Mouse (Mus musculus) left cerebral cortex, postnatal 10 days (tissue): ENCODE results near the gene Cdc37l1. TPM values are rescaled to one million over a fixed set of nuclear protein-coding genes. Genes with fewer than 3 reads are reported as not detected.

Experiments
- DNase-seq, 2 experiments: peaks; one replicate each; pipeline ENCODE4 v3.0.0; 2021 to 2022; ENCODE audit warnings: low spot score in 2 of 2, mixed read lengths in 1 of 2; ENCODE audit errors: extremely low spot score in 1 of 2
- intact Hi-C: fragments of 180-260 bp; cut with DNase I; formaldehyde crosslinking; loops from one replicate; pipeline ENCODE4 v1.15.1; 2025
- total RNA-seq, 2 experiments: library from RNA; stranded (reverse); gene quantifications; 2 replicates each; pipeline ENCODE4 v1.2.3; 2021

Cdc37l1 gene
- total RNA-seq = 10 to 100 TPM; 72.6 to 73.7 TPM

- DNase-seq = peak; percentile 95 to 99
- intact Hi-C loops = loop anchor here (10.0 kb wide), 1 partner anchor 365 kb away; no protein-coding TSS in a partner anchor
These were observed at the start of gene Cdc37l1 for GRCm38 (mm10) chr19:28990194-28990589. TSS of gene Cdc37l1 (plus strand) at chr19:28990352.

- intact Hi-C loops = no loop called here
- DNase-seq = no peak
These were observed 48.9 kb upstream of the Cdc37l1 start for GRCm38 (mm10) chr19:28941271-28941670.

- intact Hi-C loops = no loop called here
These were observed 43.4 kb upstream of the Cdc37l1 start for GRCm38 (mm10) chr19:28946782-28947181.

GRCm38 (mm10) chr19:28947311-28947710 lies 42.8 kb upstream of the Cdc37l1 start:
- intact Hi-C loops = no loop called here
- no peak for DNase-seq

More at GRCm38 (mm10) chr19:28946782-28947181, 43.4 kb upstream of the Cdc37l1 start:
- DNase-seq = no peak

- intact Hi-C loops = no loop called here
- no peak for DNase-seq
These were observed 38.9 kb upstream of the Cdc37l1 start for GRCm38 (mm10) chr19:28951251-28951650.

GRCm38 (mm10) chr19:28963113-28963512 lies 27.0 kb upstream of the Cdc37l1 start:
- peak in 1 of 2 experiments; percentile 34 for DNase-seq
- intact Hi-C loops = loop anchor here (5.0 kb wide), 1 partner anchor 186 kb away; no protein-coding TSS in a partner anchor

GRCm38 (mm10) chr19:28963513-28963841 lies 26.7 kb upstream of the Cdc37l1 start:
- no peak for DNase-seq
- intact Hi-C loops = loop anchor here (5.0 kb wide), 1 partner anchor 186 kb away; no protein-coding TSS in a partner anchor

- intact Hi-C loops = loop anchor here (5.0 kb wide), 1 partner anchor 187 kb away; no protein-coding TSS in a partner anchor
- DNase-seq = peak; percentile 72 to 89
These were observed 26.2 kb upstream of the Cdc37l1 start, which contains the start of gene Plpp6 for GRCm38 (mm10) chr19:28963842-28964551. TSS of gene Plpp6 (plus strand) at chr19:28963953.

GRCm38 (mm10) chr19:28964552-28964903 lies 25.6 kb upstream of the Cdc37l1 start:
- intact Hi-C loops = loop anchor here (5.0 kb wide), 1 partner anchor 187 kb away; no protein-coding TSS in a partner anchor

GRCm38 (mm10) chr19:28967652-28968051 lies 22.5 kb upstream of the Cdc37l1 start, which contains the start of gene 4430402I18Rik:
TSS of gene 4430402I18Rik (minus strand) at chr19:28967800.
- intact Hi-C loops = no loop called here
- DNase-seq = peak; percentile 27 to 51

More at GRCm38 (mm10) chr19:28964552-28964903, 25.6 kb upstream of the Cdc37l1 start:
- DNase-seq = no peak

- intact Hi-C loops = no loop called here
- DNase-seq = no peak
These were observed 22.0 kb upstream of the Cdc37l1 start for GRCm38 (mm10) chr19:28968178-28968577.

GRCm38 (mm10) chr19:28969231-28969630 lies 20.9 kb upstream of the Cdc37l1 start:
- DNase-seq = no peak
- intact Hi-C loops = no loop called here

GRCm38 (mm10) chr19:28970251-28970650 lies 19.9 kb upstream of the Cdc37l1 start:
- peak in 1 of 2 experiments; percentile 55 for DNase-seq
- intact Hi-C loops = no loop called here

GRCm38 (mm10) chr19:28974862-28975611 lies 15.1 kb upstream of the Cdc37l1 start:
- intact Hi-C loops = no loop called here
- DNase-seq = peak; percentile 38 to 79

GRCm38 (mm10) chr19:28982617-28983016 lies 7.5 kb upstream of the Cdc37l1 start:
- intact Hi-C loops = loop anchor here (10.0 kb wide), 1 partner anchor 272 kb away; the partner anchor contains the start of gene Jak2
- no peak for DNase-seq

- intact Hi-C loops = loop anchor here (10.0 kb wide), 1 partner anchor 265 kb away; the partner anchor contains the start of gene Jak2
- no peak for DNase-seq
These were observed 637 bp upstream of the Cdc37l1 start for GRCm38 (mm10) chr19:28989515-28989914.

GRCm38 (mm10) chr19:28990590-28991221 lies 554 bp downstream of the Cdc37l1 start:
- intact Hi-C loops = loop anchor here (10.0 kb wide), 1 partner anchor 364 kb away; no protein-coding TSS in a partner anchor
- peak; percentile 26 to 66 for DNase-seq

- intact Hi-C loops = loop anchor here (10.0 kb wide), 1 partner anchor 363 kb away; no protein-coding TSS in a partner anchor
- DNase-seq = no peak
These were observed 1.2 kb downstream of the Cdc37l1 start for GRCm38 (mm10) chr19:28991391-28991790.

GRCm38 (mm10) chr19:28994870-28995269 lies 4.7 kb downstream of the Cdc37l1 start:
- intact Hi-C loops = loop anchor here (10.0 kb wide), 1 partner anchor 360 kb away; no protein-coding TSS in a partner anchor
- DNase-seq = peak in 1 of 2 experiments; percentile 67
